Mouse (Mus musculus) 416B (cell line): ENCODE data around the gene Tas2r120.
"Not testable (repeated sequence)": the region's sequence is repeated elsewhere in the genome, so short reads cannot be mapped to it uniquely, and the experiment has no call there.

Experiments used
- DNase-seq: peaks from one replicate; pipeline ENCODE4 v3.0.0; 2011; ENCODE audit warnings: low read depth

The Tas2r120 gene

DNA sequence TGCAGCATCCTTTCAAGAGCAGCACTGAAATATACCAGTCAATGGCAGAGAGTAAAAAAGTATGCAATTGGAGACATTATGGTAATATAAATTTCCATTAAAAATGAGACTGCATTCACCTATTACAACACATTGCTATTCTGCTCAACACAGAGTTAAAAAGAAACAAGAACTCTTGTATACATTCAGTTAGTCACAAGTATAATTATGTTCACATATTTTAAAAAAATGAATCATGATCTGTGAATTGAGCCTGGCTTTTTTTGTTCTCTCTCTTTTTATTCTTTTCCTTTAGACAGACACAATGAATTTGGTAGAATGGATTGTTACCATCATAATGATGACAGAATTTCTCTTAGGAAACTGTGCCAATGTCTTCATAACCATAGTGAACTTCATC, at the start of gene Tas2r120:
Gene Tas2r120, plus strand, starts transcription at position 301 of the 400 bp plus-strand sequence.
- no peak for DNase-seq

- peak; percentile 31 for DNase-seq
These were observed 7.4 kb upstream of the Tas2r120 start for GRCm38 (mm10) chr6:132649399-132649798.

GRCm38 (mm10) chr6:132651426-132651825, 5.3 kb upstream of the Tas2r120 start, which contains the start of gene A630073D07Rik:
Gene A630073D07Rik (minus strand): TSS chr6:132651526.
- DNase-seq: no peak

- DNase-seq: not testable (repeated sequence)
These were observed 34.8 kb downstream of the Tas2r120 start for GRCm38 (mm10) chr6:132691596-132691995.

- no peak for DNase-seq
These were observed 44.2 kb downstream of the Tas2r120 start, which contains the start of gene Tas2r121 for GRCm38 (mm10) chr6:132700907-132701306. Gene Tas2r121 (minus strand): TSS chr6:132701007.
